Mouse (Mus musculus) liver, postnatal 0 days (tissue): ENCODE measurements at regions not wholly inside any gene's neighbourhood (a gene's known extent, or its start where the extent isn't known, plus 50 kb on each side); places are given as distances from the start of the nearest gene placed in this dataset.

Experiments used
- CTCF ChIP-seq: sonication (generic); IDR thresholded peaks from 2 replicates; pipeline ENCODE4 v1.5.1; 2016; ENCODE audit warnings: antibody characterized with exemption, low read depth
- EP300 ChIP-seq: IDR thresholded peaks from 2 replicates; pipeline ENCODE4 v1.6.1; 2016; ENCODE audit warnings: antibody characterized with exemption, low read depth, mild to moderate bottlenecking

GRCm38 (mm10) chr15:61538930-61539329 is 616.1 kb upstream of the A1bg start:
- TF ChIP-seq EP300 (no peak), CTCF (no peak)
